Mouse (Mus musculus) liver, embryonic 15.5 days (tissue): ENCODE measurements around the gene Nop10. TPM values are rescaled to one million over a fixed set of nuclear protein-coding genes. Genes with fewer than 3 reads are reported as not detected.
"Not testable (repeated sequence)": the region's sequence is repeated elsewhere in the genome, so short reads cannot be mapped to it uniquely, and the experiment has no call there.

Source experiments
- ATAC-seq: fragments of 200-750 bp; cut with Nextera tagmentation; 2 replicates; pipeline ENCODE4 v1.8.0; 2017; ENCODE audit warnings: moderate number of reproducible peaks, mild to moderate bottlenecking, moderate library complexity; ENCODE audit not compliant: insufficient read depth
- H3K27ac ChIP-seq: fragments of 300-500 bp; sonication (generic); replicated peaks from 2 replicates; pipeline ENCODE4 v1.5.1; 2015; ENCODE audit warnings: mild to moderate bottlenecking, inconsistent platforms
- H3K27me3 ChIP-seq: fragments of 300-500 bp; sonication (generic); 2 replicates; pipeline ENCODE4 v1.6.1; 2015; ENCODE audit warnings: mild to moderate bottlenecking, inconsistent platforms
- H3K36me3 ChIP-seq: fragments of 300-500 bp; sonication (generic); replicated peaks from 2 replicates; pipeline ENCODE4 v1.6.1; 2015; ENCODE audit warnings: moderate library complexity, mild to moderate bottlenecking, inconsistent platforms
- H3K4me1 ChIP-seq: fragments of 300-500 bp; sonication (generic); replicated peaks from 2 replicates; pipeline ENCODE4 v1.6.1; 2015; ENCODE audit warnings: inconsistent platforms
- H3K4me2 ChIP-seq: fragments of 300-500 bp; sonication (generic); 2 replicates; pipeline ENCODE4 v1.6.1; 2015; ENCODE audit warnings: moderate library complexity, mild to moderate bottlenecking, inconsistent platforms
- H3K4me3 ChIP-seq: fragments of 300-500 bp; sonication (generic); replicated peaks from 2 replicates; pipeline ENCODE4 v1.5.1; 2015; ENCODE audit warnings: mild to moderate bottlenecking, inconsistent platforms
- H3K9ac ChIP-seq: fragments of 300-500 bp; sonication (generic); 2 replicates; pipeline ENCODE4 v1.6.1; 2015; ENCODE audit warnings: moderate library complexity, mild to moderate bottlenecking, inconsistent platforms
- H3K9me3 ChIP-seq: fragments of 300-500 bp; sonication (generic); replicated peaks from 2 replicates; pipeline ENCODE4 v1.6.1; 2016; ENCODE audit warnings: inconsistent platforms
- WGBS: fragments of 180-500 bp; shearing (Covaris S2); methylation state at CpG from one replicate; pipeline ENCODE4 v1.1.7; 2015; ENCODE audit warnings: mixed read lengths; ENCODE audit not compliant: insufficient replicate concordance; 5-methylcytosine and 5-hydroxymethylcytosine counted together
- polyA plus RNA-seq: library from polyadenylated mRNA; unstranded; fragments of >200 nt; fragmentation: Nextera tagmentation; extraction: Ambion mirVana; gene quantifications from 2 replicates; pipeline ENCODE4 v1.2.1, GENCODE M21; 2015

Nop10 gene
- polyA plus RNA-seq, 1 experiment from 2014 or later = 122 TPM

- peak overlapping the region; percentile 89 for H3K4me2 ChIP-seq
- H3K4me3 ChIP-seq = peak overlapping the region; percentile 64
- H3K27ac ChIP-seq = peak overlapping the region; percentile 54; the same call in 1 of the 2 replicates
- ATAC-seq = no peak
- no peaks in the 10 kb centered on the region for H3K27me3 ChIP-seq
- H3K36me3 ChIP-seq = no peaks in the 10 kb centered on the region
- 49% methylated on average over 6 of the region's 6 CpGs for WGBS
- peaks cover 19% of the 10 kb centered on the region for H3K4me1 ChIP-seq
- no peaks in the 10 kb centered on the region for H3K9me3 ChIP-seq
- 0 out of 2 replicates have a peak overlapping the region, but pooled peaks have one; percentile 61 for H3K9ac ChIP-seq
These were observed 23.3 kb downstream of the Nop10 start for GRCm38 (mm10) chr2:112285031-112285390.

GRCm38 (mm10) chr2:112286062-112286461 is 24.3 kb downstream of the Nop10 start:
- ATAC-seq, H3K9me3 ChIP-seq, H3K36me3 ChIP-seq, H3K4me3 ChIP-seq, H3K9ac ChIP-seq, H3K27ac ChIP-seq, H3K27me3 ChIP-seq, H3K4me2 ChIP-seq: not testable (repeated sequence)
- H3K4me1 ChIP-seq = peaks cover 19% of the 10 kb centered on the region
- 89% methylated on average over 1 of the region's 1 CpGs for WGBS

GRCm38 (mm10) chr2:112287059-112287458 is 25.3 kb downstream of the Nop10 start:
- peaks cover 23% of the 10 kb centered on the region for H3K4me1 ChIP-seq
- H3K27ac ChIP-seq = no peak overlapping the region
- no peaks in the 10 kb centered on the region for H3K36me3 ChIP-seq
- 53% methylated on average over 4 of the region's 4 CpGs for WGBS
- no peaks in the 10 kb centered on the region for H3K27me3 ChIP-seq
- H3K9ac ChIP-seq = no peak overlapping the region
- ATAC-seq = no peak
- H3K4me3 ChIP-seq = no peak overlapping the region
- no peak overlapping the region for H3K4me2 ChIP-seq
- H3K9me3 ChIP-seq = no peaks in the 10 kb centered on the region

- Histone ChIP-seq H3K27ac (no peak overlapping the region), H3K4me3 (no peak overlapping the region), H3K36me3 (no peaks in the 10 kb centered on the region; the same call in 1 of the 2 replicates), H3K9ac (no peak overlapping the region), H3K9me3 (no peaks in the 10 kb centered on the region), H3K4me1 (peaks cover 15% of the 10 kb centered on the region), H3K4me2 (no peak overlapping the region), H3K27me3 (no peaks in the 10 kb centered on the region)
- WGBS = 83% methylated on average over 3 of the region's 3 CpGs
- no peak for ATAC-seq
These were observed 27.8 kb downstream of the Nop10 start for GRCm38 (mm10) chr2:112289507-112289906.

- Histone ChIP-seq H3K4me2 (no peak overlapping the region), H3K27ac (no peak overlapping the region), H3K27me3 (no peaks in the 10 kb centered on the region), H3K9ac (no peak overlapping the region), H3K4me3 (no peak overlapping the region), H3K36me3 (no peaks in the 10 kb centered on the region; the same call in 1 of the 2 replicates), H3K9me3 (no peaks in the 10 kb centered on the region), H3K4me1 (0 out of 2 replicates have a peak, but pooled peaks cover 4% of the 10 kb centered on the region)
- no peak for ATAC-seq
- 73% methylated on average over 2 of the region's 2 CpGs for WGBS
These were observed 31.1 kb downstream of the Nop10 start for GRCm38 (mm10) chr2:112292823-112293222.

GRCm38 (mm10) chr2:112296211-112296610 is 34.5 kb downstream of the Nop10 start:
- no peak overlapping the region for H3K4me2 ChIP-seq
- H3K27me3 ChIP-seq = no peaks in the 10 kb centered on the region
- no peak overlapping the region for H3K4me3 ChIP-seq
- H3K4me1 ChIP-seq = 0 out of 2 replicates have a peak, but pooled peaks cover 4% of the 10 kb centered on the region
- no peaks in the 10 kb centered on the region for H3K9me3 ChIP-seq
- no peak overlapping the region for H3K27ac ChIP-seq
- no peak overlapping the region for H3K9ac ChIP-seq
- no peak for ATAC-seq
- WGBS = 79% methylated on average over 3 of the region's 3 CpGs
- H3K36me3 ChIP-seq = no peaks in the 10 kb centered on the region; the same call in 1 of the 2 replicates

GRCm38 (mm10) chr2:112298221-112298620 is 36.5 kb downstream of the Nop10 start:
- no peaks in the 10 kb centered on the region for H3K27me3 ChIP-seq
- 78% methylated on average over 4 of the region's 4 CpGs for WGBS
- H3K4me2 ChIP-seq = no peak overlapping the region
- no peak overlapping the region for H3K9ac ChIP-seq
- H3K4me3 ChIP-seq = no peak overlapping the region
- H3K9me3 ChIP-seq = no peaks in the 10 kb centered on the region
- no peak for ATAC-seq
- H3K4me1 ChIP-seq = no peaks in the 10 kb centered on the region
- no peaks in the 10 kb centered on the region; the same call in 1 of the 2 replicates for H3K36me3 ChIP-seq
- H3K27ac ChIP-seq = no peak overlapping the region

- H3K27ac ChIP-seq = no peak overlapping the region
- H3K9ac ChIP-seq = no peak overlapping the region
- H3K9me3 ChIP-seq = no peaks in the 10 kb centered on the region
- no peaks in the 10 kb centered on the region for H3K36me3 ChIP-seq
- no peak overlapping the region; the same call in 1 of the 2 replicates for H3K4me2 ChIP-seq
- no peaks in the 10 kb centered on the region for H3K27me3 ChIP-seq
- no peak overlapping the region for H3K4me3 ChIP-seq
- 68% methylated on average over 3 of the region's 3 CpGs for WGBS
- no peak for ATAC-seq
- peaks cover 9% of the 10 kb centered on the region for H3K4me1 ChIP-seq
These were observed 46.9 kb downstream of the Nop10 start for GRCm38 (mm10) chr2:112308671-112309070.

GRCm38 (mm10) chr2:112309161-112309600 is 47.5 kb downstream of the Nop10 start:
- H3K4me3 ChIP-seq = no peak overlapping the region
- no peak overlapping the region for H3K9ac ChIP-seq
- H3K4me2 ChIP-seq = no peak overlapping the region; the same call in 1 of the 2 replicates
- no peaks in the 10 kb centered on the region for H3K9me3 ChIP-seq
- whole genome bisulfite sequencing = 21% methylated on average over 10 of the region's 10 CpGs
- H3K27ac ChIP-seq = no peak overlapping the region
- H3K36me3 ChIP-seq = no peaks in the 10 kb centered on the region
- H3K27me3 ChIP-seq = no peaks in the 10 kb centered on the region
- H3K4me1 ChIP-seq = peaks cover 9% of the 10 kb centered on the region
- ATAC-seq = peak; percentile 28; the same call in 1 of the 2 replicates

Other genes with a start within 250 kb of the Nop10 start
- gene Olfr1310, start 249.2 kb upstream of the Nop10 start, polyA plus RNA-seq = not detected in 2 replicates
- gene Olfr1311, start 237.5 kb upstream of the Nop10 start, polyA plus RNA-seq = not detected in 2 replicates
- gene Olfr1312, start 211.7 kb upstream of the Nop10 start, polyA plus RNA-seq = not detected in 2 replicates
- not detected in 2 replicates for gene Olfr1313, start 184.1 kb upstream of the Nop10 start, polyA plus RNA-seq
- gene Olfr1314, start 165.1 kb upstream of the Nop10 start, polyA plus RNA-seq = not detected in 2 replicates
- not detected in 2 replicates for gene Olfr1315-ps1, start 146.5 kb upstream of the Nop10 start, polyA plus RNA-seq
- not detected in 2 replicates for gene Olfr1316, start 126.9 kb upstream of the Nop10 start, polyA plus RNA-seq
- not detected in 2 replicates for gene Olfr1317, start 121.6 kb upstream of the Nop10 start, polyA plus RNA-seq
- not detected in 2 replicates for gene Olfr1318, start 107.7 kb upstream of the Nop10 start, polyA plus RNA-seq
- gene Lpcat4, start 22.5 kb upstream of the Nop10 start, polyA plus RNA-seq = 2.5 and 3.3 TPM in 2 replicates
- gene Nutm1, start 2.6 kb upstream of the Nop10 start, polyA plus RNA-seq = 0.02 TPM in 1 of 2 replicates, not detected in the other
- 3.8 and 4.4 TPM in 2 replicates for gene Slc12a6, start 3.9 kb downstream of the Nop10 start, polyA plus RNA-seq
- not detected in 2 replicates for gene Gm21985, start 4.4 kb downstream of the Nop10 start, polyA plus RNA-seq
- 40.3 and 41.1 TPM in 2 replicates for gene Emc4, start 106.1 kb downstream of the Nop10 start, polyA plus RNA-seq
- 15.7 and 17.1 TPM in 2 replicates for gene Katnbl1, start 117.3 kb downstream of the Nop10 start, polyA plus RNA-seq
- 12.9 and 13.4 TPM in 2 replicates for gene Emc7, start 193.1 kb downstream of the Nop10 start, polyA plus RNA-seq
- not detected in 2 replicates for gene Chrm5, start 218.8 kb downstream of the Nop10 start, polyA plus RNA-seq
- gene Aven, start 231.0 kb downstream of the Nop10 start, polyA plus RNA-seq = 5.0 and 5.7 TPM in 2 replicates